Mouse (Mus musculus): ENCODE measurements around the gene Nrxn1. TPM values are rescaled to one million over a fixed set of nuclear protein-coding genes. Genes with fewer than 3 reads are reported as not detected.

Nrxn1 gene
- total and polyA plus RNA-seq, 2 experiments from 2014 or later, result 242 to 376 TPM

GRCm38 (mm10) chr17:91088991-91089390 lies 3.9 kb downstream of the Nrxn1 start:
- no peak overlapping the region for H3K27ac ChIP-seq (ENCODE audit: low read depth, low read length)
- 93% methylated on average over 11 of the region's 11 CpGs for WGBS
- H3K9me3 ChIP-seq (ENCODE audit: low read length), result no peaks in the 10 kb centered on the region
- peaks cover 17% of the 10 kb centered on the region for H3K36me3 ChIP-seq (ENCODE audit: insufficient read depth)
- TF ChIP-seq CTCF (IDR thresholded peaks at IDR 0.05; ENCODE audit: low read depth), result no peak
- H3K9ac ChIP-seq, result no peak overlapping the region
- no peaks in the 10 kb centered on the region for H3K27me3 ChIP-seq (ENCODE audit: insufficient read depth, low read length)
- no peak overlapping the region for H3K4me3 ChIP-seq (ENCODE audit: low read depth, low read length)
- H3K4me1 ChIP-seq (ENCODE audit: insufficient read depth), result peaks cover 10% of the 10 kb centered on the region; the same call in 1 of the 2 replicates
- no peak for ATAC-seq
- H3K4me2 ChIP-seq (ENCODE audit: low read depth), result no peak overlapping the region
- no peak for DNase-seq

- H3K36me3 ChIP-seq (ENCODE audit: insufficient read depth), result peaks cover 17% of the 10 kb centered on the region
- DNase-seq, result no peak
- H3K4me1 ChIP-seq (ENCODE audit: insufficient read depth), result peaks cover 10% of the 10 kb centered on the region
- no peak overlapping the region for H3K9ac ChIP-seq
- no peak for TF ChIP-seq CTCF (IDR thresholded peaks at IDR 0.05; ENCODE audit: low read depth)
- no peaks in the 10 kb centered on the region for H3K9me3 ChIP-seq (ENCODE audit: low read length)
- ATAC-seq, result no peak
- H3K4me2 ChIP-seq (ENCODE audit: low read depth), result peak overlapping the region; percentile 44; the same call in 1 of the 2 replicates
- no peaks in the 10 kb centered on the region for H3K27me3 ChIP-seq (ENCODE audit: insufficient read depth, low read length)
- H3K27ac ChIP-seq (ENCODE audit: low read depth, low read length), result no peak overlapping the region
- no peak overlapping the region for H3K4me3 ChIP-seq (ENCODE audit: low read depth, low read length)
- WGBS, result 83% methylated on average over 82 of the region's 82 CpGs
Observed at GRCm38 (mm10) chr17:91088037-91088715, 4.7 kb downstream of the Nrxn1 start.

- Histone ChIP-seq H3K4me1 (ENCODE audit: insufficient read depth) (peaks cover 10% of the 10 kb centered on the region), H3K4me3 (ENCODE audit: low read depth, low read length) (peak overlapping the region; percentile 21; the same call in 1 of the 2 replicates), H3K27ac (ENCODE audit: low read depth, low read length) (peak overlapping the region; percentile 29; the same call in 1 of the 2 replicates), H3K36me3 (ENCODE audit: insufficient read depth) (peaks cover 17% of the 10 kb centered on the region), H3K9me3 (ENCODE audit: low read length) (no peaks in the 10 kb centered on the region), H3K4me2 (ENCODE audit: low read depth) (peak overlapping the region; percentile 44), H3K9ac (peak overlapping the region; percentile 19; the same call in 1 of the 2 replicates), H3K27me3 (ENCODE audit: insufficient read depth, low read length) (no peaks in the 10 kb centered on the region)
- 53% methylated on average over 1 of the region's 1 CpGs for WGBS
- ATAC-seq (no peak), DNase-seq (no peak)
- TF ChIP-seq CTCF (IDR thresholded peaks at IDR 0.05; ENCODE audit: low read depth), result no peak
Observed at GRCm38 (mm10) chr17:91086412-91086811, 6.5 kb downstream of the Nrxn1 start.

- DNase-seq, result no peak
- H3K9me3 ChIP-seq (ENCODE audit: low read length), result no peaks in the 10 kb centered on the region
- H3K4me1 ChIP-seq (ENCODE audit: insufficient read depth), result peaks cover 10% of the 10 kb centered on the region
- H3K4me2 ChIP-seq (ENCODE audit: low read depth), result peak overlapping the region; percentile 37
- WGBS, result 34% methylated on average over 2 of the region's 2 CpGs
- H3K9ac ChIP-seq, result no peak overlapping the region; the same call in 1 of the 2 replicates
- peak overlapping the region; percentile 7; the same call in 1 of the 2 replicates for H3K4me3 ChIP-seq (ENCODE audit: low read depth, low read length)
- no peak overlapping the region for H3K27ac ChIP-seq (ENCODE audit: low read depth, low read length)
- H3K27me3 ChIP-seq (ENCODE audit: insufficient read depth, low read length), result no peaks in the 10 kb centered on the region
- peaks cover 17% of the 10 kb centered on the region for H3K36me3 ChIP-seq (ENCODE audit: insufficient read depth)
- no peak for ATAC-seq
- no peak for TF ChIP-seq CTCF (IDR thresholded peaks at IDR 0.05; ENCODE audit: low read depth)
Observed at GRCm38 (mm10) chr17:91085416-91085815, 7.5 kb downstream of the Nrxn1 start.

GRCm38 (mm10) chr17:91079096-91079495 lies 13.8 kb downstream of the Nrxn1 start:
- TF ChIP-seq CTCF (IDR thresholded peaks at IDR 0.05; ENCODE audit: low read depth), result no peak
- no peaks in the 10 kb centered on the region for H3K36me3 ChIP-seq (ENCODE audit: insufficient read depth)
- no peak overlapping the region for H3K9ac ChIP-seq
- no peaks in the 10 kb centered on the region for H3K9me3 ChIP-seq (ENCODE audit: low read length)
- H3K4me1 ChIP-seq (ENCODE audit: insufficient read depth), result no peaks in the 10 kb centered on the region; the same call in 1 of the 2 replicates
- no peak overlapping the region for H3K27ac ChIP-seq (ENCODE audit: low read depth, low read length)
- H3K27me3 ChIP-seq (ENCODE audit: insufficient read depth, low read length), result no peaks in the 10 kb centered on the region
- H3K4me3 ChIP-seq (ENCODE audit: low read depth, low read length), result no peak overlapping the region
- ATAC-seq, result no peak
- H3K4me2 ChIP-seq (ENCODE audit: low read depth), result no peak overlapping the region
- DNase-seq, result no peak

- Histone ChIP-seq H3K36me3 (ENCODE audit: insufficient read depth) (no peaks in the 10 kb centered on the region), H3K27me3 (ENCODE audit: insufficient read depth, low read length) (no peaks in the 10 kb centered on the region), H3K4me2 (ENCODE audit: low read depth) (no peak overlapping the region), H3K4me3 (ENCODE audit: low read depth, low read length) (no peak overlapping the region), H3K9ac (no peak overlapping the region), H3K9me3 (ENCODE audit: low read length) (no peaks in the 10 kb centered on the region), H3K4me1 (ENCODE audit: insufficient read depth) (no peaks in the 10 kb centered on the region), H3K27ac (ENCODE audit: low read depth, low read length) (no peak overlapping the region)
- 24% methylated on average over 5 of the region's 5 CpGs for WGBS
- no peak for TF ChIP-seq CTCF (IDR thresholded peaks at IDR 0.05; ENCODE audit: low read depth)
- DNase-seq (no peak), ATAC-seq (no peak)
Observed at GRCm38 (mm10) chr17:91074780-91075179, 18.1 kb downstream of the Nrxn1 start.

GRCm38 (mm10) chr17:91033466-91033865 lies 59.4 kb downstream of the Nrxn1 start:
- 40% methylated on average over 7 of the region's 7 CpGs for WGBS
- no peak overlapping the region for H3K9ac ChIP-seq
- H3K4me2 ChIP-seq (ENCODE audit: low read depth), result no peak overlapping the region
- H3K36me3 ChIP-seq (ENCODE audit: insufficient read depth), result no peaks in the 10 kb centered on the region
- H3K4me1 ChIP-seq (ENCODE audit: insufficient read depth), result no peaks in the 10 kb centered on the region
- H3K27ac ChIP-seq (ENCODE audit: low read depth, low read length), result no peak overlapping the region
- DNase-seq (peak; percentile 9), ATAC-seq (no peak)
- TF ChIP-seq CTCF (IDR thresholded peaks at IDR 0.05; ENCODE audit: low read depth), result no peak
- H3K9me3 ChIP-seq (ENCODE audit: low read length), result no peaks in the 10 kb centered on the region
- no peak overlapping the region for H3K4me3 ChIP-seq (ENCODE audit: low read depth, low read length)
- no peaks in the 10 kb centered on the region for H3K27me3 ChIP-seq (ENCODE audit: insufficient read depth, low read length)
